ENCODE assay signal across 10 mouse cellular contexts in genomic region chr9:13454651-13455123, GRCm38 (mm10). TPM values are rescaled to one million over a fixed set of nuclear protein-coding genes. Genes with fewer than 3 reads are reported as not detected.
DNase-seq lines count a peak whose midpoint lies in the region; ATAC-seq lines count a peak whose summit lies in the region.
"Had no signal": no experiment of that assay in that cellular context is flagged by ENCODE, and none has a peak within 500 bp of the region (broad histone marks: within the 10 kb centered on the region; RNA-seq: fewer than 3 reads in every experiment).

No protein-coding gene starts in this region.

- no peaks in the 10 kb centered on the region for H3K9me3 ChIP-seq in embryonic facial prominence, embryonic 13.5 days
- H3K9me3 ChIP-seq in hindbrain, embryonic 15.5 days: no peaks in the 10 kb centered on the region
- no peaks in the 10 kb centered on the region for H3K9me3 ChIP-seq in neural tube, embryonic 15.5 days (replicated peaks)

- no peaks in the 10 kb centered on the region for H3K27me3 ChIP-seq in embryonic facial prominence, embryonic 13.5 days
- H3K27me3 ChIP-seq in hindbrain, embryonic 15.5 days: no peaks in the 10 kb centered on the region
- H3K27me3 ChIP-seq in neural tube, embryonic 15.5 days (replicated peaks): no peaks in the 10 kb centered on the region

- no peak overlapping the region for H3K9ac ChIP-seq in embryonic facial prominence, embryonic 13.5 days
- no peak overlapping the region for H3K9ac ChIP-seq in hindbrain, embryonic 15.5 days
- H3K9ac ChIP-seq in neural tube, embryonic 15.5 days (replicated peaks): no peak overlapping the region

- 0 out of 2 replicates have a peak overlapping the region, but pooled peaks have one; percentile 11 for H3K4me2 ChIP-seq in embryonic facial prominence, embryonic 13.5 days
- 0 out of 2 replicates have a peak overlapping the region, but pooled peaks have one; percentile 5 for H3K4me2 ChIP-seq in hindbrain, embryonic 15.5 days
- no peak overlapping the region for H3K4me2 ChIP-seq in neural tube, embryonic 15.5 days

- no peak overlapping the region for H3K4me3 ChIP-seq in embryonic facial prominence, embryonic 13.5 days
- H3K4me3 ChIP-seq in hindbrain, embryonic 15.5 days: no peak overlapping the region
- H3K4me3 ChIP-seq in neural tube, embryonic 15.5 days (replicated peaks): no peak overlapping the region

- H3K36me3 ChIP-seq in embryonic facial prominence, embryonic 13.5 days: no peaks in the 10 kb centered on the region
- H3K36me3 ChIP-seq in hindbrain, embryonic 15.5 days: no peaks in the 10 kb centered on the region
- H3K36me3 ChIP-seq in neural tube, embryonic 15.5 days: no peaks in the 10 kb centered on the region

- ATAC-seq in embryonic facial prominence, embryonic 13.5 days (ENCODE audit: insufficient number of reproducible peaks, insufficient read depth, low FRiP score, low TSS enrichment, low read depth): no peak
- ATAC-seq in hindbrain, embryonic 15.5 days (ENCODE audit: low FRiP score, low read depth): peak; percentile 63; the same call in 1 of the 2 replicates
- ATAC-seq in neural tube, embryonic 15.5 days (ENCODE audit: low FRiP score): no peak

- peaks cover 22% of the 10 kb centered on the region for H3K4me1 ChIP-seq in embryonic facial prominence, embryonic 13.5 days
- peaks cover 9% of the 10 kb centered on the region for H3K4me1 ChIP-seq in hindbrain, embryonic 15.5 days (replicated peaks)
- peaks cover 7% of the 10 kb centered on the region; the same call in 1 of the 2 replicates for H3K4me1 ChIP-seq in neural tube, embryonic 15.5 days

- DNase-seq in kidney, postnatal 14 days: peak; percentile 37
- DNase-seq in kidney, postnatal 10 days: no peak
- no peak for DNase-seq in right cerebral cortex, postnatal 4 days
- DNase-seq in left cerebral cortex, postnatal 36 days (ENCODE audit: low spot score in 2 of 2): no peak
- no peak for DNase-seq in left cerebral cortex, postnatal 10 days (ENCODE audit: extremely low spot score in 1 of 2, low spot score in 2 of 2)
- DNase-seq: cerebellum, adult 9-10 months; left cerebral cortex, postnatal 4 days had no signal

- intact Hi-C loops in left cerebral cortex, postnatal 36 days (cut with DNase I): no loop called here
- intact Hi-C loops in left cerebral cortex, postnatal 10 days (cut with DNase I): no loop called here

- 35% methylated on average over 7 of the region's 7 CpGs for WGBS in embryonic facial prominence, embryonic 13.5 days
- WGBS in hindbrain, embryonic 15.5 days: 20% methylated on average over 7 of the region's 7 CpGs
- WGBS in neural tube, embryonic 15.5 days: 12% methylated on average over 7 of the region's 7 CpGs

- H3K27ac ChIP-seq in embryonic facial prominence, embryonic 13.5 days: peak overlapping the region; percentile 55; the same call in 1 of the 2 replicates
- H3K27ac ChIP-seq in hindbrain, embryonic 15.5 days (replicated peaks): peak overlapping the region; percentile 50
- peak overlapping the region; percentile 60; the same call in 1 of the 2 replicates for H3K27ac ChIP-seq in neural tube, embryonic 15.5 days (replicated peaks)

RNA-seq across cellular contexts. Expression of gene Gm17571, which starts 8.1 kb away (rescaled TPM):
- polyA plus RNA-seq in embryonic facial prominence, embryonic 13.5 days (2015; fragmentation: Nextera tagmentation; extraction: Ambion mirVana): not detected in 2 replicates
- polyA plus RNA-seq in hindbrain, embryonic 15.5 days (2015; fragmentation: Nextera tagmentation; extraction: Ambion mirVana): not detected in 2 replicates
- polyA plus RNA-seq in neural tube, embryonic 15.5 days (2015; fragmentation: Nextera tagmentation; extraction: Ambion mirVana): not detected in 2 replicates
- total RNA-seq in left cerebral cortex, postnatal 36 days (2021): not detected
- total RNA-seq in left cerebral cortex, postnatal 10 days (2021): not detected
- total RNA-seq: left cerebral cortex, postnatal 4 days had no signal
